Mouse (Mus musculus) small intestine, adult 2 months (tissue): ENCODE data around the gene Prkcb.

Source experiments
- CTCF ChIP-seq: fragments of 200-500 bp; IDR thresholded peaks from 2 replicates; pipeline ENCODE4 v1.5.1; 2012; ENCODE audit warnings: low read depth, mild to moderate bottlenecking, control low read depth, inconsistent platforms, low read length, moderate library complexity, mixed read lengths; ENCODE audit not compliant: insufficient replicate concordance, insufficient read length; ENCODE audit errors: extremely low read depth
- POLR2A ChIP-seq: fragments of 200-500 bp; IDR thresholded peaks from 2 replicates; pipeline ENCODE4 v1.6.1; 2012; ENCODE audit warnings: low read depth, mild to moderate bottlenecking, control low read depth, inconsistent platforms, low read length, moderate library complexity

GRCm38 (mm10) chr7:122390683-122391082 lies 102.1 kb downstream of the Prkcb start:
- TF ChIP-seq CTCF (no peak), POLR2A (no peak)
